Mouse (Mus musculus) liver, adult 2 months (tissue): ENCODE measurements around the gene Cacna2d3. TPM values are rescaled to one million over a fixed set of nuclear protein-coding genes. Genes with fewer than 3 reads are reported as not detected.

ENCODE experiments used
- DNase-seq: peaks from one replicate; pipeline ENCODE4 v3.0.0-alpha.2; 2011; ENCODE audit warnings: low read depth, low spot score; ENCODE audit errors: extremely low read depth
- H3K27ac ChIP-seq: fragments of 200-500 bp; replicated peaks from 2 replicates; pipeline ENCODE4 v1.5.1; 2012; ENCODE audit warnings: low read depth, mild to moderate bottlenecking, control low read depth, inconsistent platforms, low read length; ENCODE audit not compliant: insufficient read depth
- H3K27me3 ChIP-seq: fragments of 200-500 bp; 2 replicates; pipeline ENCODE4 v1.6.1; 2012; ENCODE audit warnings: mild to moderate bottlenecking, moderate library complexity, low read length, inconsistent platforms; ENCODE audit not compliant: control insufficient read depth, insufficient read depth
- H3K36me3 ChIP-seq: fragments of 200-500 bp; 2 replicates; pipeline ENCODE4 v1.6.1; 2012; ENCODE audit warnings: low read length, inconsistent platforms; ENCODE audit not compliant: control insufficient read depth, insufficient read depth
- H3K4me1 ChIP-seq: fragments of 200-500 bp; 2 replicates; pipeline ENCODE4 v1.6.1; 2011; ENCODE audit warnings: low read length; ENCODE audit not compliant: control insufficient read depth, insufficient read depth
- H3K4me3 ChIP-seq: fragments of 200-500 bp; 2 replicates; pipeline ENCODE4 v1.5.1; 2011; ENCODE audit warnings: low read depth, mild to moderate bottlenecking, control low read depth, low read length, moderate library complexity; ENCODE audit not compliant: insufficient read depth
- H3K79me2 ChIP-seq: fragments of 200-500 bp; 2 replicates; pipeline ENCODE4 v1.6.1; 2012; ENCODE audit warnings: inconsistent platforms, mild to moderate bottlenecking, low read length, moderate library complexity; ENCODE audit not compliant: control insufficient read depth, insufficient read depth
- H3K9ac ChIP-seq: fragments of 200-500 bp; 2 replicates; pipeline ENCODE4 v1.6.1; 2012; ENCODE audit warnings: low read depth, mild to moderate bottlenecking, control low read depth, inconsistent platforms, low read length
- CTCF ChIP-seq: fragments of 200-500 bp; IDR thresholded peaks from 2 replicates; pipeline ENCODE4 v1.5.1; 2011; ENCODE audit warnings: low read depth, low read length, control low read depth
- POLR2A ChIP-seq: fragments of 200-500 bp; IDR thresholded peaks from 2 replicates; pipeline ENCODE4 v1.6.1; 2011; ENCODE audit warnings: low read length, control low read depth; ENCODE audit not compliant: insufficient read depth; ENCODE audit errors: extremely low read depth
- WGBS: fragments of 180-500 bp; shearing (Covaris S2); methylation state at CpG from one replicate; pipeline ENCODE4 v1.1.7; 2018; 5-methylcytosine and 5-hydroxymethylcytosine counted together
- polyA plus RNA-seq: library from polyadenylated mRNA; depleted of rRNA; stranded (reverse); fragments of >200 nt; gene quantifications from 2 replicates; pipeline ENCODE4 v1.2.3, GENCODE M21; 2012; rRNA removed
- total RNA-seq: library from RNA; depleted of rRNA; stranded (reverse); fragments of >200 nt; gene quantifications from 2 replicates; pipeline ENCODE4 v1.2.3, GENCODE M21; 2014; rRNA removed

The Cacna2d3 gene
- total and polyA plus RNA-seq, 2 experiments = not detected

GRCm38 (mm10) chr14:28864925-28865324 lies 856.7 kb downstream of the Cacna2d3 start:
- H3K4me1 ChIP-seq = no peaks in the 10 kb centered on the region
- DNase-seq = no peak
- no peaks in the 10 kb centered on the region for H3K27me3 ChIP-seq
- no peak for TF ChIP-seq POLR2A
- TF ChIP-seq CTCF = no peak
- WGBS = 82% methylated on average over 4 of the region's 4 CpGs
- H3K4me3 ChIP-seq = no peak overlapping the region
- H3K27ac ChIP-seq = no peak overlapping the region
- H3K79me2 ChIP-seq = no peaks in the 10 kb centered on the region
- no peak overlapping the region for H3K9ac ChIP-seq
- no peaks in the 10 kb centered on the region for H3K36me3 ChIP-seq

- 100% methylated on average over 2 of the region's 2 CpGs for WGBS
- no peak overlapping the region for H3K27ac ChIP-seq
- no peak for DNase-seq
- no peaks in the 10 kb centered on the region for H3K79me2 ChIP-seq
- no peak overlapping the region for H3K9ac ChIP-seq
- no peaks in the 10 kb centered on the region for H3K4me1 ChIP-seq
- H3K27me3 ChIP-seq = no peaks in the 10 kb centered on the region
- H3K4me3 ChIP-seq = no peak overlapping the region
- H3K36me3 ChIP-seq = no peaks in the 10 kb centered on the region
- TF ChIP-seq POLR2A = no peak
- no peak for TF ChIP-seq CTCF
These were observed 860.5 kb downstream of the Cacna2d3 start for GRCm38 (mm10) chr14:28861142-28861541.

Other genes starting within 250 kb of the Cacna2d3 start
- gene Selenok, start 246.4 kb upstream of the Cacna2d3 start, total RNA-seq = 91.5 and 106 TPM in 2 replicates
- 35.8 and 40.8 TPM in 2 replicates for gene Selenok, start 246.4 kb upstream of the Cacna2d3 start, polyA plus RNA-seq